Mouse (Mus musculus) spleen, adult 18-20 months (tissue): Measurements from ENCODE around the gene H60b.
"Not testable (repeated sequence)": the region's sequence is repeated elsewhere in the genome, so short reads cannot be mapped to it uniquely, and the experiment has no call there.

ENCODE experiments used
- DNase-seq, 2 experiments: peaks; one replicate each; pipeline ENCODE4 v3.0.0; 2022; ENCODE audit warnings: mixed read lengths in 2 of 2

Gene H60b

DNA sequence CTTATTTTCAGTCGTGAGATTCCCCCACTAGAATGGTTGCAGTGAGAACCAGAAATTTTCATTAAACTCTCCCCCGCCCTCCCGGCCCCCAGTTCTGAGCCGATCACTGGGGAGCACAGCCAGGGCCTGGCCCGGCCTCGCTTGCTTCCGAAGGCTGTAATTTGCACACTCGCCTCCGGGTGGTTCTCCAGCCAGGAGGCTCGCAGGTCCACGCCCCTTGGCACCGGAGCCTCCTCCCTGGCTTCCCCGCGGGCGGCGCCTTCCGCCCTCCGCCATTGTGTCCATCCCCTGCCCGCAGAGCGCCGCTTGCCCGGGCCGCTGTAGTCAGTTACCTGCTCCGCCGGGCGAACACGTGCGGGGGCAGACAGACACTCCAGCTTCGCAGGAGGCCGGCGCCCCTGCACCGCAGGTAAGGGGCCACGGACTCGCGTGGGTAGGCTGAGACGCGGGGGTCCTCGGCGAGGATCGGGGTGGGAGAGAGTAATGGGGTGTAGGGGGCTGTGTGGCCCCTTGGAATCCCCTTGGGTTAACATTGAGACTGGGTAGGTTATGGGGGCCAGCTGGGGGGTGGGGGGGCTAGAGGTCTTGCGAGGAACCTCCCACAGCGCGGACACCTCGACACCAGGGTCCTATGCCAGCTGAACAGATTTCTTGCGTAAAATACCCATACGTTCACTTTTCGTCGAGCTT is at the start of gene H60b, which contains the start of gene Raet1e:
H60b (plus strand) TSS at position 277 of the 690 bp plus-strand sequence.
Raet1e (plus strand) TSS at position 260 of the 690 bp plus-strand sequence.
- not testable (repeated sequence) for DNase-seq

DNA sequence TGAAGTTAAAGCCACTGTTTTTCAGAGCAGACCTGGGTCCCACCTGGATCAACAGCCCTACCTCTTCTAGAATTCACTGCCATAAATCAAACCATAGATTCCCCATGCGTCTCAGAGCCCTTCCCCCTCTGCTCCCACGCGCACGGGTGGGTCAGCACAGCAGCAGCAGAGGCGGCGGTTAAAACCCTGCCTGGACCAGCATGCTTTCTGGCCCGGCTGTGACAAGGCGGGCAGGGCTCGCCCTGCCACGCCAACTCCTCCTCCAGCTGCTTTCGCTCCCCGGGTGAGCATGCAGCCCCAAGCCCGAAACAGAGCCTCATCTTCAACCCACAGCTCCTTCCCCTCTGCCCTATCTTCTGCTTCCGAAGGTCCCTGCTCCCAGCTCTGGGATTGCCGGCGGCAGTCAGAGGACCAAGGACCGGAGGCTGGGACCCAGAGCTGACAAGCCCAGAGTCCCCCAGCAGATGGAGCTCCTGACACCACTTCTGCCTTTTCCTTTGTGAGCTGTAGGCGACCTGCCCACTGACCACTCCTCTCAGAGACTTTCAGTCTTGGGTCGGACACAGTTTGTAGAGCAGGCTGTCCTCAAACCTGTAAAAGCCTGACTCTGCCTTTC is 17.6 kb upstream of the H60b start:
- DNase-seq = peak; percentile 45 to 71

DNA sequence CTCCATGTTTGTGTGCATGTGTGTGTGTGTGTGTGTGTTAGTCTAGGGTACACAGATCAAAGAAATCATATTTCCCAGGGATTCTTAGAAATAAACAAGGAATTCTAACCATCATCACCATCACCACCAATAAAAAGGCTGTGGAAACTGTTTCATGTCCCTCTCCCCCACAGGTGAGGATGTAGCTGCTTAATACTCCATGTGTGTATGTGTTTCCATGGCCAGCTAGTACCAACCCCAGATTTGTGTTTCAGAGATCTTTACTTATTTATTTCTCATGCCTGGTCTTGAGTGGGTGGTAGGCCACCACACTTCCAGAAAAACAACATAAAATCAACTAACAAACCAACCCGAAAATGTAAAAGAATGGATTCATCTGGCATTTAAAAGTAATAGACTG is 16.2 kb upstream of the H60b start:
- DNase-seq = not testable (repeated sequence)

DNA sequence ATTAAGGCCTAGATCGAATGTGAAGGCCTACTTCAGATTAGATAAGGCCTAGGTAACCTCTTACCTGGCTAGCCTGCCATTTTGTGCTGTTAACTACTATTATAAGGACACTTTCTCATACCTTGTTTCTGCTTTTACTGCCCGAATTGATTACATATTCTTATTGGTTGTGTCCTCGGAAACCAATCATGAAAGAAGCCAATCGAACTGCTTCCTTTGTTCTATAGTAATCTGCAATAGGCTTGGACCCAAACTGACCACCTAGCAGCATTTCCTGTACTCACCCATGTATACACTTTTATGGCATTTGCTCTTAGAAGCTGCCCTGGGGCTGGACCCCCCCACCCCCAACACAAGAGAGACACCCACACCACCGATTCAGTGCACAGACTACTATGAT is 15.5 kb upstream of the H60b start:
- DNase-seq = no peak

DNA sequence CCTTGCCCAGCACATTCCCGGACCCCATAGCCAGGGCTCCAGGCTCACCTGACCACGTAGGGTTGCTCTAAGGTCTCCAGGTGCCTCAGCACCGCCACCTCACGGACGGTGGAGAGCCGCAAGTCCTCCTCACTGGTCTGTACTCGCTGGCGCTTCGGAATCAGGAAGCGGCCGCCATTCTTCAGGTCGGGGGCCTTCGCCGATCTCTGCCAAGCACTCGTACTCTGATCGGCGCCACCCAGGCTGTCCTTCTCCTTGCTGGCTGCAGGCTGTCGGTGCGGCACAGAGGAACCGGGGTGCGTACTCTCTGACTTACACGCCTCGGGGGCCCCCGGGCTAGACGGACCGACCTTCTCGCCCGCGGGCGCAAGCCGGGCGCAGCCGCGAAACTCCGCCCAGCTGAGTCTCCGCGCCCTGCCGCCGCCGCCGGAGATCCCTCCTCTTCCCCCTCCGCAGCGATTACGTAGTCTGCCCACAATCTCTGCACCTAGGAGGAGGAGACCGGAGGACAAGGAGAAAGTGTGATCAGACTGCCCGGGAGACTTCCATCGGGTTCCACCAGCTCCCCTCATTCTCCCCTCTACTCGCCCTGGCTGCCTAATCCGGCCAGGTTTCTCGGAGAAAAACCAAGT is 9.8 kb upstream of the H60b start:
- DNase-seq = peak; percentile 74 to 79

DNA sequence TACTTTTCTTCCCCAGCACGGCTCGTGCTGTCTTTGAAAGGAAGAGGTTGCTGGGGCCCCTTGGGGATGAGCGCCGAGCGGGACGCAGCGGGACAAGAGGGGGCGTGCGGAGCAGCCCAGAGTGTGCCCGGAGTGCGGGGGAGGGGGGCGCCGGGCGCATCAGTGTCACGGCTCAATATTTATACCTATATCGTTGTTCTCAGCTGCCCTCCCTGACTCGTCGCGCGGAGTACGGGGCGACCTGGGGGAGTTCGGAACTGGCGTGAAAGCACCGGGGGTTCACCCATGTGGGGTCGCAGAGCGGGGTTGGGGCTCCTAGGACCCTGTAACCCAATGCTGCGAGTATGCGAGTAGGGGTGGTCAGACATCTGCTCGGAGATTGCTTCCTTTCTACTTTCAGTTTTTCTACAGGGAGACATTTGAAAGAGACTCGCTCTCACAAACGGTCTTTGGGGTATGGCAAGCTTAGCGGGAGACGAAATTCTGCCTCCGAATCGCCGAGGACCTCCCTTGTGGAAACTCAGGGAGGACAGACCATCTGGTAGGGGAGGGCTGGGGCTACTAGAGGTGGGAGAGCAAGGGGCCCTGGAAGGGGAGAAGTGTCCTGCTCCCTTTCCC is 9.2 kb upstream of the H60b start, which contains the start of gene E030030I06Rik:
E030030I06Rik (minus strand) TSS at position 198 of the 618 bp plus-strand sequence.
- peak in 1 of 2 experiments; percentile 42 for DNase-seq

DNA sequence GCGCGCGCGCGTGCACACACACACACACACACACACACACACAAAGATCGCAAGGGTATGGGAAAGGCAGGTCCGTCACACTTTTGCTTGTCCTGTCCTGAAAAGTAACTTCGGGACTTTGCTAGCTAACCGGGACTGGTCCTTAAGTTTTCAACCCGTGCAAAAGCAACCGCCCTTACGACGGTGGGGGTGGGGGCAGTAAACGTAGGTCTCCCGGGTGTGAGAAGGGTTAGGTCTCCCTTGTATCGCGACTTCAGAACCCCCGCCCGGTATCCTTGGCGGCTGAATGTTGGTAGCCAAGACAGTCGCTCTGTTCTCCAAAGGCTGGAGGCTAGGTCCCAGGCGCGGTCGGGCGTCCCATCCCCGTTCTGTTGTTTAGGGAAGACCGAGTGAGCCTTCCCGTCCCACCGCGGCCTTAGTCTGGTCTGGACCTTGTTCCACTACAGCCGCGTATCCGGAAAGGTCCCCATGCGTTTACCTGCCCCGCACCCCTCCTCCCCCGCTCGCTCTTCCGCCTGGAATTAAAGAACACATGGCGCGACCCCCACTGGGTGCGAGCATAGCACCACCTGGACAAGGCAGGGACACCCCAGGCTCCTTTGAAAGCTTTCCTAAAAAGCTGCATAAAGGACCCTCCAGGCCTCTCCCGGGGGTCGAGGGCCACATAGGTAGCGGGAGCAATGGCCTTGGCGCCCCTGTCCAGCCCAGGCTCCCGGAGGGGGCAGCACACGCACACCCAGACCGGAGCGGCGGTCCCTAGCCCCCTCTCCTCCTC is 8.5 kb upstream of the H60b start:
- no peak for DNase-seq

DNA sequence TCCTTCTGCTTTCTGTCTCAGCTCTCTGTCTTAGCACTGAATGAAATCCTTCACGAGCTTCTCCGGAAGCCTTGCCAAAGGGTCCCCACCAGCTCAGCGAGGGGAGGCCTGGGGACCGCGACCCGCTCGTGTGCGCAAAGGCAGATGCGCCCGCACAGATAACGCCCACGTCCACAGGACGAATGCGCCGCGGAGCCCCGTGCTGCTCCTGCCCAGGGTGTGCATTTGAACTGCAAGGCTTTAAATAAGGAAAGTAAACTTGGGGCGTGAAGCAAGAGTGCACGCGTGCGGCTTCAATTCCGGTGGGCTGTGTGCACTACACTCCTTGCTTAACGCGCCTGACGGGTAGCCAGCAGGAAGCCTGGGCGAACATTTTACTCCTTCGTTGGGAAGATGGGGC is 7.8 kb upstream of the H60b start:
- DNase-seq = no peak

DNA sequence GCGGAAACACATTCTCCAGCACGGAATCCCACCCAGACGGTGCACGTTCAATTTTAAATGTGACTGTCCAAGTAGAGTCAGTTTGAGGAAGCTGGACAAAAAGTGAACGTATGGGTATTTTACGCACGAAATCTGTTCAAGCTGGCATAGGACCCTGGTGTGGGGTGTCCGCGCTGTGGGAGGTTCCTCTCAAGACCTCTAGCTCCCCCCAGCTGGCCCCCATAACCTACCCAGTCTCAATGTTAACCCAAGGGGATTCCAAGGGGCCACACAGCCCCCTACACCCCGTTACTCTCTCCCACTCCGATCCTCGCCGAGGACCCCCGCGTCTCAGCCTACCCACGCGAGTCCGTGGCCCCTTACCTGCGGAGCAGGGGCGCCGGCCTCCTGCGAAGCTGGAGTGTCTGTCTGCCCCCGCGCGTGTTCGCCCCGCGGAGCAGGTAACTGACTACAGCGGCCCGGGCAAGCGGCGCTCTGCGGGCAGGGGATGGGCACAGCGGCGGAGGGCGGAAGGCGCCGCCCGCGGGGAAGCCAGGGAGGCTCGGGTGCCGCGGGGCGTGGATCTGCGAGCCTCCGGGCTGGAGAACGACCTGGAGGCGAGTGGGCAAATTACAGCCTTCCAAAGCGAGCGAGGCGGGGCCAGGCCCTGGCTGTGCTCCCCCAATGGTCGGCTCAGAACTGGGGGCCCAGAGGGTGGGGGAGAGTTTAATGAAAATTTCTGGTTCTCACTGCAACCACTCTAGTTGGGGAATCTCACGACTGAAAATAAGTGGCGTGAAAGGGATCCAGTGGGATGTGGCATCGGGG is 7.1 kb upstream of the H60b start:
- DNase-seq = peak in 1 of 2 experiments; percentile 43

DNA sequence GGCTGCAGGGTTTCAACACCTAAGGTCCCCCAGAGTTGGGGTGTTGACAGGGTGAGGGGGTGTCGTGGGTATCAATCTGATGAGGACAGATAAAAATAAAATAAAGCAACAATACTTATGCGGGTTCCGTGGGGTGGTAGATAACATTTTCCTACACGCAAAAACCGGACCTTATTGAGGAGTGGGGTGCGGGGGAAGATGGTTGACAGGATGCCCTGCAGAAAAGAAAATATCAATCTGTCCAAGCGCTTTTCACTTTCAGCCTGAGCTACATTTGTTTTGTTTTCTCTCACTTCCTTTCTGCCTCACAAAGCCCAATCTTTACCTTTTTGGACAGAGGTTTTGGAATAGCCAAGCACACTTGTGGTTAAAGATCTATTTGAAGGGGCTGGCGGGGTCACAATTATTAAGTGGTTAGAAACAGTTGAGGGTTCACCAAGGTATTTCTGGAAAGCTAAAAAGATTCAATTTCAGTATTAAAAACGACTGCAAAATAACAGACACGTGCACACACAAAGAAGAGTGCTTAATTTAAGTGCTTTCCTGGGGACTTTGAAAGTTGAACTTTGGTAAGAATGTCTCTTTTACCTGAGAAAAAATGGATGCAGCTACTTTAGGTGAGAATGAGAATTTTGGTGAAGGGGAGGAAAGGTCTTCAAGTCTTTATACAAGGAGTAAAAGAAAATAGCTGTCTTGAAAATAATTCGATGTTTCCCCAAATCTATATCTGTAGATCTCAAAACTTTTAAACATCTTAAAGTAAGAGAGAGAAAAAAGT is 6.3 kb upstream of the H60b start:
- not testable (repeated sequence) for DNase-seq

DNA sequence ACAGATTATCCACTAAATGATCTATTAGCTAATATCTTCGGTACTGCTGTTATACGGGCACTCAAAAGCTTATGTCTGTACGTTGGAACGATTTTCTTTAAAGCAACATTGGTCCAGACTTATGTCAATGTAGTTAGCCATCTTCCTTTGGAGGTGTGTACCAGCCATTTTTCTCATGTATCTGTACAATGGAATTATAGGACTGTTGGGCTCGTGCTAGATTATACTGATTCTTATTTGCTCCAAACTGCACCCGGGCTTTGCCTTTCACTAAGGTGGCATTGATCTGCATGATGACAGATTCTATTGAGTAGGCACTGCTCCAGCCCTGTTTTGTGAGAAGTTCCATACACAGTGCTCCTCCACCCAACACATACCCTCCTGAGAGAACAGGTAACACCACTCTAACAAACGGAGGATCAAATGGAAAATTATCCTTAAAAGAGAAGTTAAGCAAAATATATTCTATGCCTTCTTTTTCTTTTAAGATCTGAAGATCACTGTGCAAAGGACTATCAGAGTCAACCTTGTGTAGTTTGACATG is 5.2 kb upstream of the H60b start:
- not testable (repeated sequence) for DNase-seq

DNA sequence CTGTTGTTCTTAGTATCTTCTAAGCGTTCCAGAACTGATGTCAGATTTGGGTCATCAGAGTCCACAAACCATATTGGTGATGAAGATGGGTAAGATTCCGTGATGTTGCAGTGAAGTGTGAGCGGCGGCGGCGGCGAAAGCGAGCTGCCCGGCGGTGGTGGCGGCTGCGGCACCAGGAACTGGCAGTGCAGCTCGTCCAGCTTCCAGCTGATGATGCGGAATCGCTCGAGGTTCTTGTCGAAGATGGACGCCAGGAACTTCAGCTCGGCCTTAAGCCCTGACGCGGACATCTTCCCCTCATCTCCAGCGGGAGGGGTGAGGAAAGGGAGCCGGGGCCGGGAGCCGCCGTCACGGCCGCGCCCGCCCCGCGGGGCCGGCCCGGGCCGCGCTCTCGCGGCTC is 4.3 kb upstream of the H60b start:
- DNase-seq = peak in 1 of 2 experiments; percentile 32

DNA sequence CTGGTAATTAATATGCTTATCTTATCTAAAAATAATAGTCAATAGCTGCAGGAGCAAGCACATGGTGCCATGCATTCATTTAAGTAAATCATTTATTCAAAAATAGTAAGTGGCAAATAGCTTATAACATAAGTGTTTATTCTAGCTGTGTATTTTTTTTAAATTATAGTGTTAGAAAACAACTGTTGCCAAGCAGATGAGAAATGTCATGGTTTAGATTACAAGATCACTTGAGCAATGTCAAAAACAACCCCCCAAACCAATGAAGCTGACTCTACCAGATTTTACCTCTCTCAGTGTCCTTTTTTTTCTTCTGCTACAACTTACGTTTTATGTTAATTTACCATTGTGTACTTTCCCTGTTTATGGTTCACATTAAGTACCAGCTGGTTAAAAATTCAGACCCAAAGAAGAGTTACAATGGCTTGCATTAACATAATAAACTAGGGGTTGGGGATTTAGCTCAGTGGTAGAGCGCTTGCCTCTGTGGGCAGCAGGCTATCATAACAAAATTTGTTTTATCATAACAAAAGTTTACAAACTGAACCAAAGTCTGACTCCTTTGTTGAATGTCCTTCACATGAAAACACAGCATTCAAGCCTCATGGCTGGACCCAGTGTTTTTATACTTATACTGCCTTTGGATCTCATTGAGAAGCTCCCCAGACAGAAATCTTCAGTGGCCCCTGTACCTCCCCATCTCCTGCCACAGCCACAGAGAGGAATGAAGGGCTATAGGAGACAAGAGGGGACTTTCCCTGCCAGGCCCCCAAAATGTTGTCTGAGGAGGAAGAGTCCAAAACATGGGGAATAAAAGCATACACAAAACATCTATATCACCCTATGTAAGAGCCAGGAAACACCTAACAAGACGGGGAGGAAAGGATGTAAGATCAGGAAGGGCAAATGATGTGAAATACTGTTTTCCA is 3.3 kb upstream of the H60b start:
- no peak for DNase-seq

DNA sequence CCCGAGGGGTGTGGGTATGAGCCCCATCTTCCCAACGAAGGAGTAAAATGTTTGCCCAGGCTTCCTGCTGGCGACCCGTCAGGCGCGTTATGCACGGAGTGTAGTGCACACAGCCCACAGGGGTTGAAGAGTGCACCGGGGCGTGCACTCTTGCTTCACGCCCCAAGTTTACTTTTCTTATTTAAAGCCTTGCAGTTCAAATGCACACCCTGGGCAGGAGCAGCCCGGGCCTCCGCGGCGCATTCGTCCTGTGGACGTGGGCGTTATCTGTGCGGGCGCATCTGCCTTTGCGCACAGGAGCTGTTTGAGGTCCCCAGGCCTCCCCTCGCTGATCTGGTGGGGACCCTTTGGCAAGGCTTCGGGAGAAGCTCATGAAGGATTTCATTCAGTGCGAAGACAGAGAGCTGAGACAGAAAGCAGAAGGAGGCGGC is 760 bp downstream of the H60b start:
- no peak for DNase-seq

DNA sequence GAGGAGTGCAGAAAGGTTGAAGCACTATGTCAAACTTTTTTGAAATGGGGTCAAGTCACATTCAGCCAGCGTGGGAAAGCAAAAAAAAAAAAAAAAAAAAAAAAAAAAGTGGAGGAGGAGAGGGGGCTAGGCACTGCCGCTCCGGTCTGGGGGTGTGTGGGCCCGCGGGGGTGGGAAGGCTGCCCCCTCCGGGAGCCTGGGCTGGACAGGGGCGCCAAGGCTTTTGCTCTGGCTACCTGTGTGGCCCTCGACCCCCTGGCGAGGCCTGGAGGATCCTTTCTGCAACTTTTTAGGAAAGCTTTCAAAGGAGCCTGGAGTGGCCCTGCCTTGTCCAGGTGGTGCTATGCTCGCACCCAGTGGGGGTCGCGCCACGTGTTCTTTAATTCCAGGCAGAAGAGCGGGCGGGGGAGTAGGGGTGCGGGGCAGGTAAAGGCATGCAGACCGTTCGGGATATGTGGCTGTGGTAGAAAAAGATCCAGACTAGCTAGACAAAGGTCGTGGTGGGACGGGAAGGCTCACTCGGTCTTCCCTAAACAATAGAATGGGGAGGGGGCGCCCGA is 1.3 kb downstream of the H60b start:
- no peak for DNase-seq

DNA sequence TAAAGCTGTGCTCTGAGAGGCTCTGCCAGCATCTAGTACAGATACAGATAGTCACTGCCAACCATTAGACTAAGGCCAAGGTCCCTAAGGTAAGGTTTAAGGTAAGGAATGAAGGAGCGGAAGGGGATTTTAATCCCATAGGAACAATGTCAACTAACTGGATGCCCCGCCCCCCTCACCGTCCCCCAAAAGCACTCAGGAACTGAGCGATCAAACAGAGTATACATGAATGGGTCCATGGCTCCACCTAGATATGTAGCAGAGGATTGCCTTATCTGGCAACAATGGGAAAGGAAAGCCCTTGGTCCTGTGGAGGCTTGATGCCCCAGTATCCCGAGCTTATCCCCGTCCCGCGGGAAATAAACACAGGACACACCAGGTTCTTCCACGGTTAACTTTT is 4.9 kb downstream of the H60b start:
- not testable (repeated sequence) for DNase-seq

DNA sequence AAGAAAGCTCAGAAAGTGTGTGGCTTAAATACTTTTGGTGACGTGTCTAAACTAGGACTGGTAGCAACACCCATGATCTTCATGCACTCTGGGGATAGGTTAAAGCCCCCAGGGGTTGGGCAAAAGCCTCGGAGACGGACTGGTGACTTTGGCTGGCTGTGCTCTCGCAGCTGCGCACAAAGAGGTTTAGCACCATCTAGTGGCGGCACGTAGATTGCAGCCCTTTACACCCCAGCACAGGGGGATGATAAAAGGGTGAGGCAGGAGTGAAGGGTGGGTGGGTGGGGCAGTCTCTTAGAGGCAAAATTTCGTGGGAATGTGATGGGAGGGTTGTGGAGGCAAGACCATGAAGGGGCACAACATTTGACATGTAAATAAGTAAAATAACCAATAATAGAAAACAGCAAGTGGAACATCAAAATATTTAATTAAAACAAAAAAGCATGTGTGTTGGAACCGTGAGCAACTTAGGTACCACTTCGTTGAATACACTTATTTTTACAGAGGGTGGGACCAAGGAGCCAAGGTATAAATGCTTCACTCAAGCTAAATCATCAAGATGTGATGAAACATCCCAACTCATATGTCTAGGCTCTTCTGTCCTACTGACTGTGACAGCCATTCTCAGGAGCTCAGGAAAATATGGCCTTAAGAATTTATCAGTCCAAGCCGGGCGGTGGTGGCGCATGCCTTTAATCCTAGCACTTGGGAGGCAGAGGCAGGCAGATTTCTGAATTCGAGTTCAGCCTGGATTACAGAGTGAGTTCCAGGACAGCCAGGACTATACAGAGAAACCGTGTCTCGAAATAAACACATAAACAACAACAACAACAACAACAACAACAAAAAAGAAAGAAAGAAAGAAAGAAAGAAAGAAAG is 5.6 kb downstream of the H60b start:
- peak; percentile 53 to 79 for DNase-seq
